Mouse (Mus musculus) neural tube, embryonic 11.5 days (tissue): Measurements from ENCODE around the gene Arhgef40. TPM values are rescaled to one million over a fixed set of nuclear protein-coding genes. Genes with fewer than 3 reads are reported as not detected.

ENCODE experiments used
- polyA plus RNA-seq: library from polyadenylated mRNA; unstranded; fragments of >200 nt; fragmentation: Nextera tagmentation; extraction: Ambion mirVana; gene quantifications from 2 replicates; pipeline ENCODE4 v1.2.1, GENCODE M21; 2014

Arhgef40 gene
- polyA plus RNA-seq, 1 experiment from 2014 or later = 77.2 TPM

Other genes starting within 250 kb of the Arhgef40 start
- not detected in 2 replicates for gene Ang4, start 211.1 kb upstream of the Arhgef40 start, polyA plus RNA-seq
- not detected in 2 replicates for gene AY358078, start 184.7 kb upstream of the Arhgef40 start, polyA plus RNA-seq
- gene Ear6, start 131.0 kb upstream of the Arhgef40 start, polyA plus RNA-seq = not detected in 2 replicates
- 58.8 and 58.9 TPM in 2 replicates for gene Mettl17, start 99.9 kb upstream of the Arhgef40 start, polyA plus RNA-seq
- gene Slc39a2, start 91.8 kb upstream of the Arhgef40 start, polyA plus RNA-seq = 0.23 and 0.40 TPM in 2 replicates
- 8.2 and 10.4 TPM in 2 replicates for gene Ndrg2, start 70.6 kb upstream of the Arhgef40 start, polyA plus RNA-seq
- gene Tppp2, start 66.3 kb upstream of the Arhgef40 start, polyA plus RNA-seq = not detected in 2 replicates
- not detected in 2 replicates for gene Rnase13, start 61.9 kb upstream of the Arhgef40 start, polyA plus RNA-seq
- gene Tmem253, start 30.9 kb downstream of the Arhgef40 start, polyA plus RNA-seq = 0.61 and 1.6 TPM in 2 replicates
- gene Zfp219, start 36.0 kb downstream of the Arhgef40 start, polyA plus RNA-seq = 70.6 and 83.3 TPM in 2 replicates
- not detected in 2 replicates for gene Olfr221, start 57.7 kb downstream of the Arhgef40 start, polyA plus RNA-seq
- 901 and 908 TPM in 2 replicates for gene Hnrnpc, start 119.3 kb downstream of the Arhgef40 start, polyA plus RNA-seq
- 96.8 and 101 TPM in 2 replicates for gene Rpgrip1, start 126.0 kb downstream of the Arhgef40 start, polyA plus RNA-seq
- gene Supt16, start 212.7 kb downstream of the Arhgef40 start, polyA plus RNA-seq = 69.9 and 75.0 TPM in 2 replicates